Mouse (Mus musculus): ENCODE results near the gene Galp. TPM values are rescaled to one million over a fixed set of nuclear protein-coding genes. Genes with fewer than 3 reads are reported as not detected.
"Not testable (repeated sequence)": the region's sequence is repeated elsewhere in the genome, so short reads cannot be mapped to it uniquely, and the experiment has no call there.

Galp gene
- polyA plus RNA-seq, 1 experiment = not detected

- H3K27ac ChIP-seq (ENCODE audit: control insufficient read depth, insufficient read depth, low read depth, low read length) = no peak overlapping the region
- H3K4me1 ChIP-seq (ENCODE audit: control insufficient read depth, insufficient read depth, low read length) = peaks cover 4% of the 10 kb centered on the region
- H3K4me3 ChIP-seq (ENCODE audit: control insufficient read depth, low read depth, low read length) = peak overlapping the region; percentile 28
- H3K36me3 ChIP-seq (ENCODE audit: control insufficient read depth, insufficient read depth, low read length) = no peaks in the 10 kb centered on the region
- no peaks in the 10 kb centered on the region for H3K27me3 ChIP-seq (ENCODE audit: control insufficient read depth, insufficient read depth, low read length)
- TF ChIP-seq CTCF (IDR thresholded peaks at IDR 0.05; ENCODE audit: control insufficient read depth, insufficient read depth, insufficient replicate concordance, low read depth, low read length) = no peak
- TF ChIP-seq POLR2A (IDR thresholded peaks at IDR 0.05; ENCODE audit: control insufficient read depth, low read depth, low read length) = no peak
Measured at GRCm38 (mm10) chr7:6169403-6169802, 27.5 kb upstream of the Galp start.

GRCm38 (mm10) chr7:6170391-6170790 is 26.5 kb upstream of the Galp start:
- Histone ChIP-seq H3K27me3 (ENCODE audit: control insufficient read depth, insufficient read depth, low read length) (no peaks in the 10 kb centered on the region), H3K4me3 (ENCODE audit: control insufficient read depth, low read depth, low read length) (peak overlapping the region; percentile 90), H3K4me1 (ENCODE audit: control insufficient read depth, insufficient read depth, low read length) (peaks cover 4% of the 10 kb centered on the region), H3K36me3 (ENCODE audit: control insufficient read depth, insufficient read depth, low read length) (no peaks in the 10 kb centered on the region), H3K27ac (ENCODE audit: control insufficient read depth, insufficient read depth, low read depth, low read length) (peak overlapping the region; percentile 57)
- TF ChIP-seq POLR2A (IDR thresholded peaks at IDR 0.05; ENCODE audit: control insufficient read depth, low read depth, low read length) (no peak), CTCF (IDR thresholded peaks at IDR 0.05; ENCODE audit: control insufficient read depth, insufficient read depth, insufficient replicate concordance, low read depth, low read length) (no peak)

- TF ChIP-seq POLR2A (IDR thresholded peaks at IDR 0.05; ENCODE audit: control insufficient read depth, low read depth, low read length) (no peak), CTCF (IDR thresholded peaks at IDR 0.05; ENCODE audit: control insufficient read depth, insufficient read depth, insufficient replicate concordance, low read depth, low read length) (no peak)
- H3K36me3 ChIP-seq (ENCODE audit: control insufficient read depth, insufficient read depth, low read length) = no peaks in the 10 kb centered on the region
- H3K4me3 ChIP-seq (ENCODE audit: control insufficient read depth, low read depth, low read length) = peak overlapping the region; percentile 90; the same call in 1 of the 2 replicates
- H3K4me1 ChIP-seq (ENCODE audit: control insufficient read depth, insufficient read depth, low read length) = peaks cover 4% of the 10 kb centered on the region
- H3K27ac ChIP-seq (ENCODE audit: control insufficient read depth, insufficient read depth, low read depth, low read length) = peak overlapping the region; percentile 92; the same call in 1 of the 2 replicates
- no peaks in the 10 kb centered on the region for H3K27me3 ChIP-seq (ENCODE audit: control insufficient read depth, insufficient read depth, low read length)
Measured at GRCm38 (mm10) chr7:6170871-6171270, 26.0 kb upstream of the Galp start.

GRCm38 (mm10) chr7:6171444-6172005 is 25.4 kb upstream of the Galp start:
- TF ChIP-seq POLR2A (IDR thresholded peaks at IDR 0.05; ENCODE audit: control insufficient read depth, low read depth, low read length) (0 out of 2 replicates have a peak, but pooled peaks have one; percentile 33), CTCF (IDR thresholded peaks at IDR 0.05; ENCODE audit: control insufficient read depth, insufficient read depth, insufficient replicate concordance, low read depth, low read length) (peak; percentile 44; the same call in 1 of the 2 replicates)
- no peaks in the 10 kb centered on the region for H3K27me3 ChIP-seq (ENCODE audit: control insufficient read depth, insufficient read depth, low read length)
- peak overlapping the region; percentile 92 for H3K27ac ChIP-seq (ENCODE audit: control insufficient read depth, insufficient read depth, low read depth, low read length)
- peaks cover 4% of the 10 kb centered on the region for H3K4me1 ChIP-seq (ENCODE audit: control insufficient read depth, insufficient read depth, low read length)
- no peaks in the 10 kb centered on the region for H3K36me3 ChIP-seq (ENCODE audit: control insufficient read depth, insufficient read depth, low read length)
- peak overlapping the region; percentile 90 for H3K4me3 ChIP-seq (ENCODE audit: control insufficient read depth, low read depth, low read length)

GRCm38 (mm10) chr7:6172006-6172649 is 24.8 kb upstream of the Galp start, which contains the start of gene Zfp444:
Zfp444 (plus strand) TSS chr7:6172226.
- H3K4me3 ChIP-seq (ENCODE audit: control insufficient read depth, low read depth, low read length) = peak within 1 kb of the TSS; percentile 90
- no peaks in the 10 kb centered on the region for H3K36me3 ChIP-seq (ENCODE audit: control insufficient read depth, insufficient read depth, low read length)
- H3K27ac ChIP-seq (ENCODE audit: control insufficient read depth, insufficient read depth, low read depth, low read length) = peak within 1 kb of the TSS; percentile 92
- no peaks in the 10 kb centered on the region for H3K27me3 ChIP-seq (ENCODE audit: control insufficient read depth, insufficient read depth, low read length)
- TF ChIP-seq POLR2A (IDR thresholded peaks at IDR 0.05; ENCODE audit: control insufficient read depth, low read depth, low read length) = peak; percentile 60; the same call in 1 of the 2 replicates
- TF ChIP-seq CTCF (IDR thresholded peaks at IDR 0.05; ENCODE audit: control insufficient read depth, insufficient read depth, insufficient replicate concordance, low read depth, low read length) = no peak
- H3K4me1 ChIP-seq (ENCODE audit: control insufficient read depth, insufficient read depth, low read length) = peaks cover 4% of the 10 kb centered on the region

GRCm38 (mm10) chr7:6172674-6173244 is 24.1 kb upstream of the Galp start:
- TF ChIP-seq POLR2A (IDR thresholded peaks at IDR 0.05; ENCODE audit: control insufficient read depth, low read depth, low read length) = no peak
- Histone ChIP-seq H3K36me3 (ENCODE audit: control insufficient read depth, insufficient read depth, low read length) (no peaks in the 10 kb centered on the region), H3K4me3 (ENCODE audit: control insufficient read depth, low read depth, low read length) (peak overlapping the region; percentile 90), H3K27me3 (ENCODE audit: control insufficient read depth, insufficient read depth, low read length) (no peaks in the 10 kb centered on the region), H3K27ac (ENCODE audit: control insufficient read depth, insufficient read depth, low read depth, low read length) (peak overlapping the region; percentile 92), H3K4me1 (ENCODE audit: control insufficient read depth, insufficient read depth, low read length) (peaks cover 4% of the 10 kb centered on the region)

- Histone ChIP-seq H3K4me3 (ENCODE audit: control insufficient read depth, low read depth, low read length) (no peak overlapping the region), H3K4me1 (ENCODE audit: control insufficient read depth, insufficient read depth, low read length) (peaks cover 4% of the 10 kb centered on the region), H3K36me3 (ENCODE audit: control insufficient read depth, insufficient read depth, low read length) (no peaks in the 10 kb centered on the region), H3K27ac (ENCODE audit: control insufficient read depth, insufficient read depth, low read depth, low read length) (no peak overlapping the region), H3K27me3 (ENCODE audit: control insufficient read depth, insufficient read depth, low read length) (no peaks in the 10 kb centered on the region)
- TF ChIP-seq CTCF (IDR thresholded peaks at IDR 0.05; ENCODE audit: control insufficient read depth, insufficient read depth, insufficient replicate concordance, low read depth, low read length) (no peak), POLR2A (IDR thresholded peaks at IDR 0.05; ENCODE audit: control insufficient read depth, low read depth, low read length) (no peak)
Measured at GRCm38 (mm10) chr7:6173872-6174271, 23.0 kb upstream of the Galp start.

- not testable (repeated sequence) for H3K27me3 ChIP-seq (ENCODE audit: control insufficient read depth, insufficient read depth, low read length); H3K27ac ChIP-seq (ENCODE audit: control insufficient read depth, insufficient read depth, low read depth, low read length); H3K4me1 ChIP-seq (ENCODE audit: control insufficient read depth, insufficient read depth, low read length); H3K4me3 ChIP-seq (ENCODE audit: control insufficient read depth, low read depth, low read length); H3K36me3 ChIP-seq (ENCODE audit: control insufficient read depth, insufficient read depth, low read length)
Measured at GRCm38 (mm10) chr7:6174365-6174987, 22.4 kb upstream of the Galp start.
